Mouse (Mus musculus) hindbrain, embryonic 16.5 days (tissue): ENCODE data around the gene Tekt1. TPM values are rescaled to one million over a fixed set of nuclear protein-coding genes. Genes with fewer than 3 reads are reported as not detected.

ENCODE experiments used
- ATAC-seq: fragments of 200-750 bp; cut with Nextera tagmentation; 2 replicates; pipeline ENCODE4 v1.8.0; 2017; ENCODE audit warnings: moderate TSS enrichment, moderate library complexity
- H3K27ac ChIP-seq: fragments of 300-500 bp; sonication (generic); 2 replicates; pipeline ENCODE4 v1.5.1; 2014; ENCODE audit warnings: low read depth, mild to moderate bottlenecking, control low read depth, low read length, moderate library complexity
- H3K27me3 ChIP-seq: fragments of 300-500 bp; sonication (generic); replicated peaks from 2 replicates; pipeline ENCODE4 v1.6.1; 2014; ENCODE audit warnings: low read length; ENCODE audit not compliant: control insufficient read depth, insufficient read depth
- H3K36me3 ChIP-seq: fragments of 300-500 bp; sonication (generic); 2 replicates; pipeline ENCODE4 v1.6.1; 2014; ENCODE audit warnings: mild to moderate bottlenecking, low read length, moderate library complexity, mixed read lengths; ENCODE audit not compliant: control insufficient read depth, insufficient read depth
- H3K4me1 ChIP-seq: fragments of 300-500 bp; sonication (generic); 2 replicates; pipeline ENCODE4 v1.6.1; 2014; ENCODE audit warnings: low read depth, low read length; ENCODE audit not compliant: control insufficient read depth, insufficient read depth
- H3K4me2 ChIP-seq: fragments of 300-500 bp; sonication (generic); 2 replicates; pipeline ENCODE4 v1.6.1; 2014; ENCODE audit warnings: mild to moderate bottlenecking, low read length, control low read depth, moderate library complexity
- H3K4me3 ChIP-seq: fragments of 300-500 bp; sonication (generic); 2 replicates; pipeline ENCODE4 v1.5.1; 2014; ENCODE audit warnings: mild to moderate bottlenecking, low read length, control low read depth, moderate library complexity
- H3K9ac ChIP-seq: fragments of 300-500 bp; sonication (generic); 2 replicates; pipeline ENCODE4 v1.6.1; 2014; ENCODE audit warnings: low read depth, mild to moderate bottlenecking, control low read depth, low read length, moderate library complexity
- H3K9me3 ChIP-seq: fragments of 300-500 bp; sonication (generic); 2 replicates; pipeline ENCODE4 v1.6.1; 2014; ENCODE audit warnings: mild to moderate bottlenecking, low read length, moderate library complexity; ENCODE audit not compliant: control insufficient read depth
- WGBS: fragments of 180-500 bp; shearing (Covaris S2); extraction: QIAGEN DNeasy Blood & Tissue Kit; methylation state at CpG from one replicate; pipeline ENCODE4 v1.1.7; 2014; 5-methylcytosine and 5-hydroxymethylcytosine counted together
- polyA plus RNA-seq: library from polyadenylated mRNA; unstranded; fragments of >200 nt; fragmentation: Nextera tagmentation; extraction: Ambion mirVana; gene quantifications from 2 replicates; pipeline ENCODE4 v1.2.1, GENCODE M21; 2015

The Tekt1 gene
- polyA plus RNA-seq, 1 experiment from 2014 or later: 9.0 TPM

- Histone ChIP-seq H3K27me3 (no peaks in the 10 kb centered on the region), H3K9ac (no peak overlapping the region), H3K9me3 (no peaks in the 10 kb centered on the region), H3K36me3 (no peaks in the 10 kb centered on the region), H3K4me2 (no peak overlapping the region), H3K27ac (no peak overlapping the region), H3K4me1 (no peaks in the 10 kb centered on the region; the same call in 1 of the 2 replicates), H3K4me3 (no peak overlapping the region)
- no peak for ATAC-seq
- WGBS: 34% methylated on average over 12 of the region's 12 CpGs
Measured at GRCm38 (mm10) chr11:72369904-72370672, 7.8 kb upstream of the Tekt1 start.

GRCm38 (mm10) chr11:72367934-72368674 is 5.9 kb upstream of the Tekt1 start:
- Histone ChIP-seq H3K27ac (no peak overlapping the region), H3K36me3 (no peaks in the 10 kb centered on the region), H3K4me2 (no peak overlapping the region), H3K9me3 (no peaks in the 10 kb centered on the region), H3K4me3 (no peak overlapping the region), H3K4me1 (no peaks in the 10 kb centered on the region; the same call in 1 of the 2 replicates), H3K27me3 (no peaks in the 10 kb centered on the region), H3K9ac (no peak overlapping the region)
- peak; percentile 61; the same call in 1 of the 2 replicates for ATAC-seq
- 52% methylated on average over 11 of the region's 11 CpGs for whole genome bisulfite sequencing

GRCm38 (mm10) chr11:72366126-72366525 is 3.9 kb upstream of the Tekt1 start:
- WGBS: 83% methylated on average over 9 of the region's 9 CpGs
- Histone ChIP-seq H3K9me3 (no peaks in the 10 kb centered on the region), H3K9ac (no peak overlapping the region), H3K27ac (no peak overlapping the region), H3K4me3 (no peak overlapping the region), H3K27me3 (no peaks in the 10 kb centered on the region), H3K4me1 (peaks cover 8% of the 10 kb centered on the region), H3K4me2 (no peak overlapping the region), H3K36me3 (no peaks in the 10 kb centered on the region)
- ATAC-seq: no peak

GRCm38 (mm10) chr11:72364526-72364925 is 2.3 kb upstream of the Tekt1 start:
- no peak for ATAC-seq
- Histone ChIP-seq H3K4me1 (peaks cover 8% of the 10 kb centered on the region), H3K4me3 (no peak overlapping the region), H3K27me3 (no peaks in the 10 kb centered on the region), H3K36me3 (no peaks in the 10 kb centered on the region), H3K27ac (no peak overlapping the region), H3K9ac (no peak overlapping the region), H3K9me3 (no peaks in the 10 kb centered on the region), H3K4me2 (no peak overlapping the region)
- 97% methylated on average over 5 of the region's 5 CpGs for WGBS

- Histone ChIP-seq H3K27me3 (no peaks in the 10 kb centered on the region), H3K36me3 (no peaks in the 10 kb centered on the region), H3K4me2 (no peak overlapping the region), H3K9me3 (no peaks in the 10 kb centered on the region), H3K4me3 (no peak overlapping the region), H3K4me1 (peaks cover 8% of the 10 kb centered on the region), H3K9ac (no peak overlapping the region), H3K27ac (no peak overlapping the region)
- ATAC-seq: no peak
- WGBS: 77% methylated on average over 8 of the region's 8 CpGs
Measured at GRCm38 (mm10) chr11:72363523-72364240, 1.4 kb upstream of the Tekt1 start.

GRCm38 (mm10) chr11:72361385-72362346 is 576 bp downstream of the Tekt1 start:
- ATAC-seq: peak; percentile 96
- H3K9ac ChIP-seq: peak overlapping the region; percentile 66
- no peak overlapping the region for H3K27ac ChIP-seq
- H3K9me3 ChIP-seq: no peaks in the 10 kb centered on the region
- 8% methylated on average over 42 of the region's 42 CpGs for WGBS
- H3K27me3 ChIP-seq: no peaks in the 10 kb centered on the region
- peak overlapping the region; percentile 86 for H3K4me2 ChIP-seq
- H3K4me3 ChIP-seq: peak overlapping the region; percentile 44
- H3K4me1 ChIP-seq: peaks cover 8% of the 10 kb centered on the region
- H3K36me3 ChIP-seq: no peaks in the 10 kb centered on the region

- ATAC-seq: no peak; the same call in 1 of the 2 replicates
- Histone ChIP-seq H3K9ac (no peak overlapping the region), H3K4me3 (no peak overlapping the region), H3K36me3 (no peaks in the 10 kb centered on the region), H3K9me3 (no peaks in the 10 kb centered on the region), H3K4me1 (no peaks in the 10 kb centered on the region), H3K27ac (no peak overlapping the region), H3K4me2 (peak overlapping the region; percentile 31), H3K27me3 (no peaks in the 10 kb centered on the region)
- WGBS: 29% methylated on average over 20 of the region's 20 CpGs
Measured at GRCm38 (mm10) chr11:72354971-72355728, 7.1 kb downstream of the Tekt1 start.

GRCm38 (mm10) chr11:72353186-72353585 is 9.1 kb downstream of the Tekt1 start:
- Histone ChIP-seq H3K4me1 (no peaks in the 10 kb centered on the region), H3K27me3 (no peaks in the 10 kb centered on the region), H3K9me3 (no peaks in the 10 kb centered on the region), H3K9ac (no peak overlapping the region), H3K36me3 (no peaks in the 10 kb centered on the region), H3K27ac (no peak overlapping the region), H3K4me3 (no peak overlapping the region), H3K4me2 (no peak overlapping the region)
- 79% methylated on average over 3 of the region's 3 CpGs for WGBS
- ATAC-seq: no peak
